Mouse (Mus musculus): ENCODE measurements around the gene Spaca5.

The Spaca5 gene

DNA sequence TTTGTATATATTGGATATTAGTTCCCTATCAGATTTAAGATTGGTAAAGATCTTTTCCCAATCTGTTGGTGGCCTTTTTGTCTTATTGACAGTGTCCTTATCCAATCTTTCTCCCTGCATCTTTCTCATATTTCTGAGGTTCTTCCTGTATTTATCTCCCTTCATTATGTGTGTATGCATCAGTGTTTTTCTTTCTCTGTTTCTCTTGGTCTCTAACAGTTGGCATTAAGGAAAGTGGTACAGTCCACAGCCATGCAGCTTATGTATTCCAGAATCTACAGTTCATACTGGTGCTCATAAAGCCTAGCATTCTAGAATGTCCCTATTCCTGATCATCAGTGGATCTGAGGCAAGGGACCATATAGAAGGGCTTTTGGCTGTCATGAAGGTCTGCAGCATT, at the start of gene Spaca5:
Gene Spaca5 (plus strand): TSS at position 301 of the 400 bp plus-strand sequence.
- DNase-seq (ENCODE audit: low read depth, low spot score): no peak

DNA sequence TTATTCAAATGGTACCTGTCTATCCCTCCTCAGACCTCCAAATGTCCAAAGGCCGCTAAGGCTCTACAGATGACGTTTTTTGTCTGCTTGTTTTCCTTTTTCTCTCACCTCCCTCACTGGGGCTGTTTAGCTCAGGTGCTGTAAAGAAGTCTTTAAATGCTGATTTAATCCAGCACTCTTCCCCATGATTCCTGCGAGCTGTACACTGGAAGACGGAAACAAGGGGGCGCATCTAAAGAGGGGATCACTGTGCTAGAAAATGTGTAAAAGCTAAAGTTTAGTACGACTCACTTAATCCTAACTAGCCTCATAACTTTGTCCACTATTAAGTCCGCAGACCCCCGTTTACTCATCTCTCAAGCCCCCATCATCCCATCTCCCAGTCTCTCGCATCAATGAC, 6.7 kb upstream of the Spaca5 start:
- no peak for DNase-seq (ENCODE audit: low read depth, low spot score)

DNA sequence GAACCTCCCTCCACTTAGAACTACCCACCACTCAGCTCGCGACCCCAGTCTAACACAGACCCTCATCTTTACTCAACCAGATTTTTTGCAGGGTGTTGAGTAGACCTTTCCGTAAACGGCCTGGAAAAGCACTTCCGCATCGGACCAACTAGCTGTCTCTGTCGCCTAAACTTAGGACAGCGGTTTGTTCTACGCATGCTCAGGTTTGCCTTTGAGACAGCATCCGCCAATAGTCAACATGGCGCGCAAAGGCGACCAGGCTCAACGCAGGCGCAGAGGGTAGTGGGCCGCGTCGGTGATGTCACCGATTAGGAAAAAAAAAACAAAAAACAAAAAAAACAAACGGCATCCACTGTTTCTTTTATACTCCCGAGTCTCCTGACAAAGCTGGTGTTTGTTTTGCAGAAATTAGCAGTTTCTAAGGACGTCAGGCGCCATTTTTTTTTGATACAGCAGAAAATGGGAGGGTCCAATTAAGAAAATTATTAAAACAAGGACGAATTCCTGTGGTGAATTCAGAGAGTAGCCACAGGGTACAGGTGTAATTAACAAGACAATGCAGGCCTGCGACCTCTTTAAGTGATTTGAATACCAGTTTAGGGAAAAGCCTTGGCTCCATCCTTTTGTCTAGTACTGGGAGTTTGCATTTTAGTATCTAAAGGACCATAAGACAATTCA, 6.2 kb upstream of the Spaca5 start, which contains the start of gene Zfp182:
Gene Zfp182 (minus strand): TSS at position 451 of the 678 bp plus-strand sequence.
- DNase-seq (ENCODE audit: low read depth, low spot score): peak; percentile 49

DNA sequence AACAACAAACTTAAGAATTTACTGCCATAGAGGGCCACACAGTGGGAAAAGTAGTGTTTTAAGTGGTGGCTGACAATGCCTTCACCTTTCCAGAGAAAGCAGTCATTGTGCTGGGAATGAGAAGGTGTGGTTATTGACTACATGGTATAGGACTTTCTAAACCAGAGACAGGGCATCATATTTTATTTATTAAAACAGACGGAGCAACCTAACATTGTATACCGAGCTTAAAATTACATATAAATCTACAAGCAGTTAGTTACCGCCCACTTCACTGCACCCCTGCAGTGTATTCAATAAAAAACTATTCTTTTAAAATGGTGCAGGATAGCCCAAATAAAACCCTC, 5.7 kb upstream of the Spaca5 start:
- DNase-seq (ENCODE audit: low read depth, low spot score): no peak

DNA sequence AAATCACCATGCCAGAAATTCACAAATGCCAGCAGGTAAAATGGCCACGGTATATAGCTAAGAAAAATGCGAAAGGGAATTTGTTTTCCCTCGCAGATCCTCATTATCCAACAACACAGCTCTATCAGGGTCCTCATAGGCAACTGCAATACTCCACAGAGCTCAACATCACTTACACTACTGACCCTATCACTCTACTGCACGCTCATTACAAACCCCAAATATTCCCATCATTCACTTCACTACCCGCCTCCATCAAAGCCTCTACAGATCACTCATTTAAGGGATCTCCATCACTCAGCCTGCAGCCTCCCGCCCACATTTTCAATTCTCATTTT, 20.4 kb downstream of the Spaca5 start:
- DNase-seq (ENCODE audit: low read depth, low spot score): no peak

DNA sequence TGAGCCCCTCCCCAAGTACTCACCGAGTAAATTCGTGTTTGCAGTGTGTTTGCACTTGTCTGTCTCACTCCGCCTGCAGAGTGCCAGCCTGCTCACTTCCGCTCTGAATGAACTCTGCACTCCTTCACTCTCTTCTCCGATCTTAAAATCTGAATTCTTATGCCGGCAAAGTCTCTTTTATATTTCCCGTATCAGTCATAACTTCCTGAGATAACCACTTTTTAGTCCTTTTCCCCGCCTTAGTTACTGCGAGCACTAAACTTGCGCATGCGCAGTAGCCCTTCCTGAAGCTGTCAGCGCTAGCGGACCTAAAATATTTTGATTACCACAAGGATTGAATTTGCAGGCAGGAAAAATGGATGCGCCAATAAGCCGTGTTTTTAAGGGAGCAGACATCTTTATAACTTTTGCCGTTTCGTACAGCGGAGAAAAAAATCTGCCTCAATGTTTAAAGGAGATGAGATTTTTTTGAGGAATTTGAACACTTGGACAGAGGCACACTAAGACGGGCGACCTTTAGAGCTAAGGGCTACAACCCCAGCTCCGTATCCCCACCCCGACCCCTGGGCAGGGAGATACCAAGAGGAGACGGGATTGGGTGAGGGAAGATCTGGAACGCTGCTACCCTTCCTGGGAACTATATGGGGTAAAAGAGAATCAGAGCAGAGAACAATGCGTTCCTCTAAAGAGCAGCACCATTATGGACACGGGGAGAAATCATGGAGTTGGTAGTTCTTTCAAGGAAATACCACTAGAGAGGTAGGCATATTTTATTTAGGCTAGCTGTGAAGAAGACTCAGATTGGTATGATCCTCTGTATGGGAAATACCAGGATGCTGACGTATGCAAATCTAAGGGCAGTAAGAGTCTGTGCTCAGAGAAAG, 21.0 kb downstream of the Spaca5 start, which contains the start of gene Zfp300:
Gene Zfp300 (minus strand): TSS at position 545 of the 884 bp plus-strand sequence.
- DNase-seq (ENCODE audit: low read depth, low spot score): peak; percentile 43

DNA sequence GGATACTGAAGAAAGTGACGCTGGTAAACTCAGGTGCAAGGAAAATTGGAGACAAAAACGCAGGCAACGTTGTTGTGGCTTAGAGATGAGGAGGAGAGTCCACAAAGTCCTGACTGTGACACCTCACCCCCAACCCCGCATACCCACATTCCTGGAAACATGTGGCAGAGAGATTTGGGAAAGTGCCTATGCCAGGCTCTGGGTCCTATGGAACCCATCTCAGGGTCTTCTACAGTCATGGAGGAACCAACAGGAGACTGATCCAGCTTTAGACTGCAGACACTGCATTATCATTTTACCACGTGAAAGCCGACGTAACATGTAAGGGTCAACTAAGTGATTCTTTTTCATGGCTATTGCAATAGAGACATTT, 21.6 kb downstream of the Spaca5 start:
- no peak for DNase-seq (ENCODE audit: low read depth, low spot score)

DNA sequence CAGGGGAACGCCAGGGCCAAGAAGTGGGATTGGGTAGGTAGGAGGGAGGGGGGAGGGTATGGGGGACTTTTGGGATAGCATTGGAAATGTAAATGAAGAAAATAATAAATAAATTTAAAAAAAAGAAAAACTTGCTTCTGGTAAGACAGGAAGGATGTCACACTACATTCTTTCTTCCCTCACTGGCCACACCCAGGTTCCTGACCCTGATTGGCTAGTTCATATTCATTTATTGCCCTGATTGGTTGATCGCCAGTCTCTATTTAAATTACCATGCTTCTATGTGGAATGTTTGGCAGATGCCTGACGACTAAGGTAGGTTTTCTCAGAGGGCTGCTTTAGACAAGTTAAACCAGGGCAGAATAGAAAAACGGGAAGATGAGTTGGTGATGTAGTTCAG, 47.3 kb downstream of the Spaca5 start, which contains the start of gene Ssxa1:
Gene Ssxa1 (plus strand): TSS at position 301 of the 400 bp plus-strand sequence.
- no peak for DNase-seq (ENCODE audit: low read depth, low spot score)

Data from WW6 (cell line).